Mouse (Mus musculus) fat pad, adult 2 months (tissue): ENCODE data around the gene Lefty2.
"Not testable (repeated sequence)": the region's sequence is repeated elsewhere in the genome, so short reads cannot be mapped to it uniquely, and the experiment has no call there.

Experiments used
- DNase-seq: peaks from one replicate; pipeline ENCODE4 v3.0.0-alpha.2; 2011; ENCODE audit warnings: low read depth, low spot score; ENCODE audit errors: extremely low read depth

Lefty2 gene

DNA sequence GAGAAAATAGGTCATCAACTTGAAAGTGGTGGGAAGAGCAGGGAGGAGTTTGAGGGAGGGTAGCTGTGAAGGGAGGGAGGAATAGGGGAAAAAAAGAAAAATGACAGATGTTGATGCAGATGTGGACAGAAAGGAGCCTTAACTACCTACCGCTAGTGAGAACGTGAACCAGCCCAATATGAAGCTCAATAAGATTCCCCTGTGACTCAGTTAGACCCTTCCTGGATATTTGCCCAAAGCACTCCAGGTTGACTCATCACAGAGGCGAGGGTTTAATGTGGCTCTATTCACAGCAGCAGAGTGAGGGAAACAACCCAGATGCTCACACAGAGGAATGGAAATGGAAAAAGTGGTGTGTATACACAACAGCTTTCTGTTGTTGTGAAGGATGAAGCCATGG lies 38.2 kb downstream of the Lefty2 start:
- DNase-seq: no peak

DNA sequence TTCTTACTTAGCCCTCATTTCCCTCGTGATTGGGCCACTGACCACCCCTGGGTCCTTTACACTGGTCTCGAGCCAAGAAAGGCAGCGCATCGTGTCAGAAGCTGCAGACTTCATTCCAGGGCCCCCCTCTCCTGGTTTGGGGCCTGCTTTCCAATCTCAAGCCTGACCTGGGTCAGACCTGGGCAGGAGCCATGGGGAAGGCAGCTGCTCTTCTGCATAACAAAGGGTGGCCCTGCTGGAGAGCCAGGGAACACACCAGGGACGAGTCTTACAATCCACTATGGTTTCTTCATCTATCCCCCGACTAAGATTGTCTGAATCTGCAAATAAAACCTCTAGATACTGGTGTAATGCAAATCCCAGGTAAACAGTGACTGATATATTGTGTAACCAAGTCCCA lies 40.8 kb downstream of the Lefty2 start:
- no peak for DNase-seq

DNA sequence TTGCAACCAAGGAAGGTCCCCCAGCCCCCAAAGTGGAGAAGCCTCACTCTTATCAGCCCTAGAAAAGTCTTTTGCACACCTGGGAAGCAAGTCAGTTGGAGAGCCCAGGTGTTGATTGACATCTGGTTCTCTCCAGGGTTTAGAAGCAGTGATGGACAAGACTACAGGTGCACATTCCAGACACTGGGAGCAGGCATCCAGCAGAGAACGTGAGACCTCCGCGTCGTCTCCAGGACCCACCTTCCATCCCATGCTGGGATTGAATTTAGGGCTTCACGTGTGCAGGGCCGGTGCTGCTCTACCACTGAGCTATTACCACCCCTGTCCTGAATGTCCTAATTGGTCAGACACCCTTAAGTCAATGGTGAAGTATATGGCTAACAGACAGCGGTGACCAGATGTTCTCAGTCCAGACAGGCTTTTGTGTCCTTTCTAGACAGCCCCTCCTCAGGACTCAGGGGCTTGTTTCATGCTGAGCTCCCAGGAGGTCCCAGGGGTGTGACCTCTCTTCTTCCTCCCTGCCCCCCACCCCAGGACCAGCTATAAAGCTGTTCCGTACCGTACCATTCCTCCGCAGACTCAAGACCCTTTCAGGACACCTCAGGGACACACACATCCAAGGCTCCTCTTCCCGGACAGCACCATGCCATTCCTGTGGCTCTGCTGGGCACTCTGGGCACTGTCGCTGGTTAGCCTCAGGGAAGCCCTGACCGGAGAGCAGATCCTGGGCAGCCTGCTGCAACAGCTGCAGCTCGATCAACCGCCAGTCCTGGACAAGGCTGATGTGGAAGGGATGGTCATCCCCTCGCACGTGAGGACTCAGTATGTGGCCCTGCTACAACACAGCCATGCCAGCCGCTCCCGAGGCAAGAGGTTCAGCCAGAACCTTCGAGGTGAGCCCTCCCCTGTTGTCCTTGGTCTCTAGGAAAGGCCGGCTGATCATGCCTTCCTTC lies 41.8 kb downstream of the Lefty2 start, which contains the start of gene Lefty1:
Gene Lefty1, plus strand, starts transcription at position 556 of the 953 bp plus-strand sequence.
- DNase-seq: no peak

DNA sequence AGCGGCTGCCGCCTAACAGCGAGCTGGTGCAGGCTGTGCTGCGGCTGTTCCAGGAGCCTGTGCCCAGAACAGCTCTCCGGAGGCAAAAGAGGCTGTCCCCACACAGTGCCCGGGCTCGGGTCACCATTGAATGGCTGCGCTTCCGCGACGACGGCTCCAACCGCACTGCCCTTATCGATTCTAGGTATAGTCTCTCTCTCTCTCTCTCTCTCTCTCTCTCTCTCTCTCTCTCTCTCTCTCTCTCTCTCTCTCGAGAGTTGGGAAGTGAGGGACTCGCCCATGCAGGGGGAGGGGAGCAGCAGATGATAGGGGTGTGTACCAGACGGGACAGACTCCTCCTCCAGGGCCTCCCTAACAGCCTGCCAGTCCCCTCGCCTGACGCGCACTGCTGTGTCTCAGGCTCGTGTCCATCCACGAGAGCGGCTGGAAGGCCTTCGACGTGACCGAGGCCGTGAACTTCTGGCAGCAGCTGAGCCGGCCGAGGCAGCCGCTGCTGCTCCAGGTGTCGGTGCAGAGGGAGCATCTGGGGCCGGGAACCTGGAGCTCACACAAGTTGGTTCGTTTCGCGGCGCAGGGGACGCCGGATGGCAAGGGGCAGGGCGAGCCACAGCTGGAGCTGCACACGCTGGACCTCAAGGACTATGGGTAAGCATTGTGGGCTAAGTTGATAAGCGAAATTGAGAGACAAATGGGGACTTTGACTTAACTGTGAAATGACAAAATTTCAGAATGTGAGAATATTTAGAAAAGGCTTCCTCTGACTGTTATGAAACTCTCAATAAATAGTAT lies 43.9 kb downstream of the Lefty2 start:
- DNase-seq: not testable (repeated sequence)

DNA sequence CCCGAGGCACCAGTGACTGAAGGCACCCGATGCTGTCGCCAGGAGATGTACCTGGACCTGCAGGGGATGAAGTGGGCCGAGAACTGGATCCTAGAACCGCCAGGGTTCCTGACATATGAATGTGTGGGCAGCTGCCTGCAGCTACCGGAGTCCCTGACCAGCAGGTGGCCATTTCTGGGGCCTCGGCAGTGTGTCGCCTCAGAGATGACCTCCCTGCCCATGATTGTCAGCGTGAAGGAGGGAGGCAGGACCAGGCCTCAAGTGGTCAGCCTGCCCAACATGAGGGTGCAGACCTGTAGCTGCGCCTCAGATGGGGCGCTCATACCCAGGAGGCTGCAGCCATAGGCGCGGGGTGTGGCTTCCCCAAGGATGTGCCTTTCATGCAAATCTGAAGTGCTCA lies 44.7 kb downstream of the Lefty2 start:
- not testable (repeated sequence) for DNase-seq

DNA sequence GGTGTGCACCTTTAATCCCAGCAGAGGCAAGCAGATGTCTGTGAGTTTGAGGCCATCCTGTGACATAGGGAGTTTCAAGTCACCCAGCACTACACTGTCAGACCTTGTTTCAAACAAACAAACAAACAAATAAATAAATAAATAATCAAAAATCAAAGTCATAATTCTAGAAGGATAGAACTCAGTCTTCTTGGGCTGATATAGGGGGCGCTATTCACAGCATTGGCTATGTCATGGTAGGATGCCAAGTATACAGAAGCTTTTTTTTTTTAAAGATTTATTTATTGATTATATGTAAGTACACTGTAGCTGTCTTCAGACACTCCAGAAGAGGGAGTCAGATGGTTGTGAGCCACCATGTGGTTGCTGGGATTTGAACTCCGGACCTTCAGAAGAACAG lies 45.9 kb downstream of the Lefty2 start:
- not testable (repeated sequence) for DNase-seq

DNA sequence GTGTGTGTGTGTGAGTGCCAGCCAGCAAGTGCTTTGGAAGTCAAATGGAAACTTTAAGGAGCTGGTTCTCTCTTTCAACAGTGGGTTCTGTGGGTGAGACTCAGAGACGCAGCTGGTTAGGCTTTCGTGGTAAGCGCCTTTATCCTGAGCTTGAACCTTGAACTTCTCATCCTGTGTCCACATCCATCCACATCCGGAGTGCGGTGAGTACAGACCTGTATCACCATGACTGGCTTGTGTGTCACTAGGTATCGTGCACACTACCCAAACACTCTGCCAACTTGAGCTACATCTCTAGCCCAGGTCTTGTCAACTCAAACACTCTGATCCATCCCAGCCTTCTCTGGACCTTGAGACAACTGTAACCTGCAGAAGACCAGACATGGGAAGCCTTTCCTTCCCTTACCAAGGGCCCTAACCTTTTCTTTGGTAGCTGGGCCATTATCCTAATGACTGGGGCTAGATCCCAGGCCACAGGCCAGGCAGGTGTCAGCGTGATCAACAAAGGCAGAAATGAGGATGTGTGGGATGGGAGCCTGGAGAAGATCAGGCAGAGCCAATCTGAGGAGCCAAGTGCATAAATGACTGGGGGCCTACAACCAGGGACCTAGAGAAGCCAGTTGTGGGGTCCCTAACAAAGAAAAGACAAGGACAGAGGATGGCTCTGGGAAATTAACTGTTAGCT lies 48.0 kb downstream of the Lefty2 start:
- no peak for DNase-seq

DNA sequence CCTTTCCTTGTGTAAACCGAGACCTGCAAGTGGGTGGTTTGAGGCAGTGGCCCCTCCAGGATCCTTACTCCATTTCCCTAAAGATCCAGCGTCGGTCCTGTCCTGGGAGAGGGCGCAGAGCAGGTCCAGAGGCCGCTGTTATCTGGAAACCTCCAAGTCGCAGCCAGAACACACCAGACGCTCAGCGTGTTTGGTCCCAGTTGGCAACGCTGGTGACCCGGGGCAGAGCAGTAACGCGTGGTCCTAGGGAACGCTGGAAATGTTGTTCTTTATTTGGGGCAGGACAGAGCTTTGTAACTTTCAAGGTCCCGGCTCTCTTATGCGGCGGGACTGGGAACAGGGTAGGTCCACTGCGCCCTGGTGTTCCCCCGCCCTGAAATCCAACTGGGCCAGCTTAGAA lies 48.8 kb downstream of the Lefty2 start:
- no peak for DNase-seq

DNA sequence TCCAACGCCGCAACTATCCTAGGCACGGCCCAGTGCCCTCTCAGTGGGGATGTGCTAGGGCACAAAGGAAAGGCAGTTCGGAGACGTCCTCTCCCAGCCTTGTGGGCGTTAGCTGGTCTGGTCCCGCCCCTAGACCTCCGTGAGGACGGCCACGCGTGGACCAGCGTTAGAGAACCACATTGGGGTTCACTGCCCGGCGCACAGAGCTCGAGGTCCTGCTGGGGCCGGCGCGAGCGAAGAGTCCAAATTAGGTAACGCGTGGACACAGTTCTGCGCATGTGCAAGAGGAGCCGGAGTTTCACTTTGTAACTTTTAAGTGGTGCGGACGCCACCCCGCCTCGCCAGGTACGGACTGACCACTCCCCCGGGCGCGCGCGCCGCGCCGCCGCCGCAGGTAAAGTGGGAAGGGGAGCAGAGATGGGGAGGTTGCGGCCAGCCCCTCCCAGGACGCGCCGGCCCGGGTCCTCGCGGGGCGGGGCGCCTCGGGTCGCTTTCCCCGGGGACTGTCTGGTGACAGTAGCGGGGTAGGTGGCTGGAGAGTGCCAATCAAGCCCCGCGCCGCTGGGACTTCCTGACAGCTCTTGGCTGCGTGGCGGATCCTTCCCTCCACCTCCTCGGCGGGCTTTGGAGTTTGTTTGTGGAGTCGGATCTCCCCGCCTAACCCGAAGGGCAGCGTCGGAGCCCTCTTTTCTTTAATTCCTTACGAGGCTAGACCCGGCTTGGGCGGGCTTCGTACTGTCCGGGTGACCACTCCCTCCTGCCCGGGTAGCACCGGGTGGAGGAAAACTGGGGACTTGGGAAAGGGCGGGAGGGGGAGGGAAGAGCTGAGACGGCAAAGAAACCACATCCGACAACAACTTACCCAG lies 49.5 kb downstream of the Lefty2 start, which contains the start of gene Tmem63a:
Gene Tmem63a, plus strand, starts transcription at position 179 of the 866 bp plus-strand sequence.
- no peak for DNase-seq

DNA sequence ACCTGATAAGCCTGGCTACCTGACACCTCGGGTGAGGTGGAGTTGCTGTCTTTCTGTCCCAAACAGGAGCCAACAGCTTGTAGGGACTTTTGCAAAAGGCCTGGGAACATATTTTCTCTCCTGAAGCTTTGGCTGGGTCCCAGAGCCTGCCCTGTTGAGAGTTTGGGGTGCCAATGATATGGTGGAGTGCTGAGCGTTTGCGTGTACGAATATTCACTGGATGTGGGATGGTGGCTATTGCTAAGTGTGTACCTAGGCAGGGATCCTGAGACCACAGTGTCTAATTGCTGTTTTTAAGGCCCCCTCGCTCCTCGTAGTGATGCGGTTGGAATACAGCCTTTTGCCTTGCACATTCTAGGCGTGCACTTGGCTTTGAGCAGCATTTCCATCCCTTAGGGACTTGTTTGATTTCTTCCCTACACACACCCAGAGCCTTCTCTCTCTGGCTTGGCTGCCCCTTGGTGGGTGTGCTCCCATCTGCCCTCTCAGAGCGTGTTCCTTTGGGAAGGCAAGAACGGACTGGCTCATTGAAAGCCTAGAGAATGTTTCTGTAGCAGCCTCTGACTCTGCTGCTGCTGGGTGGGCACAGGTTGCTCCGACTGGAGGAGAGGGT lies 50.2 kb downstream of the Lefty2 start:
- DNase-seq: no peak

DNA sequence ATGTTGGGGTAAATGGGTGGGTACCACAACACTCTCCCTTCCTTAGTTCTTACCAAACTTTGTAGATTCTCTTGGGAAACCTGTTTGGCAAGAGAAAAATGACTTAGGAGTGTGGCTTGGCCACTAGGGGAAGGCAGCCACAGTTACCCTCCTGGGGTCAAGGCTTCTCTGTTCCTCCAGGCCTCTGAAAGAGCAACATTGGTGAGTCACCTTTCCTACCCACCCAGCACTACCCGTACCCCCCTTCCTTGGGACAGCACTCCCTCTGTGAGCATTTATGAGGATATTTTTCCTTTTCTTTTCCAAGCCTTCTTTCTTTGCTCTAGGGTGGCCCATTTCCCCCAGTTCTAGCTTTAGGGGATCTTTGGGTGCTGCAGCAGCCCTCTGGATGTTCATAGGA lies 51.0 kb downstream of the Lefty2 start:
- no peak for DNase-seq

DNA sequence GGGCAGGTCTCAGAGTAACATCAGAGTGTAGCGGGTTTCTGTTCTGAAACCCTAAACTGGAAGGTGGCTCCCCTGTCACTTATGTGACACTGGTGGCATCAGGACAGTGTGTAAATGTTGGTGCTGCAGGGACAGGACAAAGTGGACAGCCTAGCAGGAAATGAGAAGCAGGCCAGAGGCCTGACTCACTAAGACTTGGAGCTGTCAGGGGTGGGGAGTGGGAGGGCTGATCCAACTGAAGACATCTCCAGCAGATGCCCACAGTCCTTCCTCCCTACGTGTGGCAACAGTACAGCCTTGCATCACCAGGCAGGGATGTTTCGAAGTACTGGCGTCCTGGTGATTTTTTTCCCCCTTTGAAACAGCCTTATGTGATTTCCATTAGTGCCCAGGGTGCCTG lies 51.6 kb downstream of the Lefty2 start:
- peak; percentile 72 for DNase-seq

DNA sequence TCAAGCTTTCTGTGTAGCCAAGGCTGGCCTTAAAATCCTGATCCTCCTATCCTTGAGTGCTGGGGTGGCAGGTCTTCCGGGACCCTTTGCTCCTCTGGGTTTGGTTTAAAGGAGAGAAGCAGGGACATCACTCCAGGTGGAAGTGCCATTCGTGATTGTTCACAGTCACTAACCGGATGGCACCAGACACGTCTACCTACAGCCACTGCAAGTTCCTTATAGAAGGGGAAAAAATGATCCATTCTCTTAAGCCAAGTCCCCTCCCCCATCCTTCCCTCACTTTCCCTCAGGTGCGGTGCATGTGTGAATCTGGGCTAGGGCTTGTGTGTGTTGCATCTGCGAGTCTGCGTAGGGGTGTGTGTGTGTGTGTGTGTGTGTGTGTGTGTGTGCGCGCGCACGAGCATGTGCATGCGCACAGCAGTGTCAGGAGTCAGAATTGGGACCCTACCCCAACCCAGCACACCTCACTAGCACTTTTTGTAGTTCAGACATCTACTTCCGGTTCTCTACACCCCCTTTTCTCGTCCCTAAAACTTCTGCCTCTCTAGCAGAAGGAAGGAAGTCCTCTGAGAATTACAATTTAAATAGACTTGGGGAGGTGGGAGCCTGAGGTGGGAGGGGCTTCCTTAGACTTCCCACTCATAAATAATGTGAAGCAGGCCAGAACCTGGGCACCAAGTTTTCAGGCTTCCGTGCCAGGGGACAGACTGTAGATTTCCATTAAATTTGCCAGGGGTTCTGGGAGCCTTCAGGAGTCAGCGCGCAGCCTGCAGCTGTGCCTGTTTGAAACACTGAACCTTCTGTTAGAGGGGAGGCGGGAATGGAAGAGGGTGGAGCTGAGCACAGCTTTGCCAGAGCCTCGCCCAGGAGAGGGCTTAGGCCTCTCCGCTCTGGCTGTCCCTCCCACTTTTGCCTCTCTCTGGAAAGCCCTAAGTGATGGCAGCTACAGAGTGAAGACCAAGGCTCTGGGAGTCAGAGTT lies 52.4 kb downstream of the Lefty2 start:
- no peak for DNase-seq

DNA sequence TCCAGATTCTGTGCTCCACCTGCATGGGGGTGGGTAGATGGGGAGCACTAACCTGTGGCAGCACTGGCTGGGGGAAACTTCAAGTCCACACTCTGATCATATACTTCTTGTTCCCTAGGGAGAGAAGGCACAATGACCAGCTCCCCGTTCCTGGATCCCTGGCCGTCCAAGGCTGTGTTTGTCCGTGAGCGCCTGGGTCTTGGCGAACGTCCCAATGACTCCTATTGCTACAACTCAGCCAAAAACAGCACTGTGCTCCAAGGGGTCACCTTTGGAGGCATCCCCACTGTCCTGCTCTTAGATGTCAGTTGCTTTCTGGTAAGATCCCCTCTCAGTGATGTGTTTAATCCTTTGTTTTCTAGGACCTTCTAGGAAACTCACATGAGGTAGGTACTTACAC lies 53.5 kb downstream of the Lefty2 start:
- no peak for DNase-seq
